Mouse (Mus musculus): ENCODE measurements around the gene Gm28845. TPM values are rescaled to one million over a fixed set of nuclear protein-coding genes. Genes with fewer than 3 reads are reported as not detected.

Gm28845 gene
- polyA plus RNA-seq, 1 experiment = not detected

GRCm38 (mm10) chr1:65147326-65147725, 28.0 kb upstream of the Gm28845 start:
- Histone ChIP-seq H3K27me3 (ENCODE audit: control insufficient read depth, insufficient read depth, low read length, poor library complexity, severe bottlenecking) (no peaks in the 10 kb centered on the region), H3K36me3 (ENCODE audit: control insufficient read depth, insufficient read depth, low read length, poor library complexity, severe bottlenecking) (no peaks in the 10 kb centered on the region), H3K9me3 (replicated peaks; ENCODE audit: control insufficient read depth, insufficient read depth, low read length, poor library complexity, severe bottlenecking) (peaks cover 8% of the 10 kb centered on the region), H3K27ac (ENCODE audit: insufficient read depth, low read length) (no peak overlapping the region), H3K4me1 (ENCODE audit: control insufficient read depth, insufficient read depth, low read length) (no peaks in the 10 kb centered on the region), H3K4me3 (ENCODE audit: low read depth, low read length) (no peak overlapping the region), H3K9ac (ENCODE audit: low read depth, poor library complexity, severe bottlenecking) (no peak overlapping the region)
- no peak for TF ChIP-seq CTCF (IDR thresholded peaks at IDR 0.05; ENCODE audit: low read depth, low read length)

GRCm38 (mm10) chr1:65146601-65147000, 27.2 kb upstream of the Gm28845 start:
- Histone ChIP-seq H3K4me3 (ENCODE audit: low read depth, low read length) (no peak overlapping the region), H3K27ac (ENCODE audit: insufficient read depth, low read length) (no peak overlapping the region), H3K4me1 (ENCODE audit: control insufficient read depth, insufficient read depth, low read length) (no peaks in the 10 kb centered on the region), H3K9me3 (replicated peaks; ENCODE audit: control insufficient read depth, insufficient read depth, low read length, poor library complexity, severe bottlenecking) (peaks cover 10% of the 10 kb centered on the region), H3K36me3 (ENCODE audit: control insufficient read depth, insufficient read depth, low read length, poor library complexity, severe bottlenecking) (no peaks in the 10 kb centered on the region), H3K9ac (ENCODE audit: low read depth, poor library complexity, severe bottlenecking) (no peak overlapping the region), H3K27me3 (ENCODE audit: control insufficient read depth, insufficient read depth, low read length, poor library complexity, severe bottlenecking) (no peaks in the 10 kb centered on the region)
- no peak for TF ChIP-seq POLR2A (IDR thresholded peaks at IDR 0.05; ENCODE audit: insufficient read depth, low read length)
- TF ChIP-seq EP300 (IDR thresholded peaks at IDR 0.05; ENCODE audit: insufficient read depth, low read depth, low read length) = no peak
- no peak for TF ChIP-seq CTCF (IDR thresholded peaks at IDR 0.05; ENCODE audit: low read depth, low read length)

- no peak overlapping the region for H3K9ac ChIP-seq (ENCODE audit: low read depth, poor library complexity, severe bottlenecking)
- no peak overlapping the region for H3K4me3 ChIP-seq (ENCODE audit: low read depth, low read length)
- H3K36me3 ChIP-seq (ENCODE audit: control insufficient read depth, insufficient read depth, low read length, poor library complexity, severe bottlenecking) = no peaks in the 10 kb centered on the region
- TF ChIP-seq CTCF (IDR thresholded peaks at IDR 0.05; ENCODE audit: low read depth, low read length) (no peak), EP300 (IDR thresholded peaks at IDR 0.05; ENCODE audit: insufficient read depth, low read depth, low read length) (no peak), POLR2A (IDR thresholded peaks at IDR 0.05; ENCODE audit: insufficient read depth, low read length) (no peak)
- H3K4me1 ChIP-seq (ENCODE audit: control insufficient read depth, insufficient read depth, low read length) = no peaks in the 10 kb centered on the region
- no peak overlapping the region for H3K27ac ChIP-seq (ENCODE audit: insufficient read depth, low read length)
- H3K9me3 ChIP-seq (replicated peaks; ENCODE audit: control insufficient read depth, insufficient read depth, low read length, poor library complexity, severe bottlenecking) = peaks cover 10% of the 10 kb centered on the region
- no peaks in the 10 kb centered on the region for H3K27me3 ChIP-seq (ENCODE audit: control insufficient read depth, insufficient read depth, low read length, poor library complexity, severe bottlenecking)
These were observed 25.4 kb upstream of the Gm28845 start for GRCm38 (mm10) chr1:65144783-65145182.

GRCm38 (mm10) chr1:65137560-65137959, 18.2 kb upstream of the Gm28845 start:
- no peak overlapping the region for H3K27ac ChIP-seq (ENCODE audit: insufficient read depth, low read length)
- H3K4me3 ChIP-seq (ENCODE audit: low read depth, low read length) = no peak overlapping the region
- H3K4me1 ChIP-seq (ENCODE audit: control insufficient read depth, insufficient read depth, low read length) = no peaks in the 10 kb centered on the region
- TF ChIP-seq POLR2A (IDR thresholded peaks at IDR 0.05; ENCODE audit: insufficient read depth, low read length) (no peak), EP300 (IDR thresholded peaks at IDR 0.05; ENCODE audit: insufficient read depth, low read depth, low read length) (no peak), CTCF (IDR thresholded peaks at IDR 0.05; ENCODE audit: low read depth, low read length) (no peak)
- H3K27me3 ChIP-seq (ENCODE audit: control insufficient read depth, insufficient read depth, low read length, poor library complexity, severe bottlenecking) = peaks cover 1% of the 10 kb centered on the region; the same call in 1 of the 2 replicates
- peaks cover 3% of the 10 kb centered on the region for H3K9me3 ChIP-seq (replicated peaks; ENCODE audit: control insufficient read depth, insufficient read depth, low read length, poor library complexity, severe bottlenecking)
- H3K36me3 ChIP-seq (ENCODE audit: control insufficient read depth, insufficient read depth, low read length, poor library complexity, severe bottlenecking) = no peaks in the 10 kb centered on the region
- no peak overlapping the region for H3K9ac ChIP-seq (ENCODE audit: low read depth, poor library complexity, severe bottlenecking)

GRCm38 (mm10) chr1:65132833-65133232, 13.5 kb upstream of the Gm28845 start:
- H3K9ac ChIP-seq (ENCODE audit: low read depth, poor library complexity, severe bottlenecking) = no peak overlapping the region
- H3K9me3 ChIP-seq (replicated peaks; ENCODE audit: control insufficient read depth, insufficient read depth, low read length, poor library complexity, severe bottlenecking) = peaks cover 6% of the 10 kb centered on the region
- no peaks in the 10 kb centered on the region for H3K4me1 ChIP-seq (ENCODE audit: control insufficient read depth, insufficient read depth, low read length)
- H3K27ac ChIP-seq (ENCODE audit: insufficient read depth, low read length) = no peak overlapping the region
- no peak overlapping the region for H3K4me3 ChIP-seq (ENCODE audit: low read depth, low read length)
- TF ChIP-seq EP300 (IDR thresholded peaks at IDR 0.05; ENCODE audit: insufficient read depth, low read depth, low read length) (no peak), POLR2A (IDR thresholded peaks at IDR 0.05; ENCODE audit: insufficient read depth, low read length) (no peak), CTCF (IDR thresholded peaks at IDR 0.05; ENCODE audit: low read depth, low read length) (no peak)
- peaks cover 1% of the 10 kb centered on the region; the same call in 1 of the 2 replicates for H3K27me3 ChIP-seq (ENCODE audit: control insufficient read depth, insufficient read depth, low read length, poor library complexity, severe bottlenecking)
- no peaks in the 10 kb centered on the region for H3K36me3 ChIP-seq (ENCODE audit: control insufficient read depth, insufficient read depth, low read length, poor library complexity, severe bottlenecking)

GRCm38 (mm10) chr1:65131671-65132070, 12.3 kb upstream of the Gm28845 start:
- H3K27ac ChIP-seq (ENCODE audit: insufficient read depth, low read length) = no peak overlapping the region
- no peaks in the 10 kb centered on the region for H3K36me3 ChIP-seq (ENCODE audit: control insufficient read depth, insufficient read depth, low read length, poor library complexity, severe bottlenecking)
- H3K4me1 ChIP-seq (ENCODE audit: control insufficient read depth, insufficient read depth, low read length) = no peaks in the 10 kb centered on the region
- peaks cover 6% of the 10 kb centered on the region for H3K9me3 ChIP-seq (replicated peaks; ENCODE audit: control insufficient read depth, insufficient read depth, low read length, poor library complexity, severe bottlenecking)
- TF ChIP-seq CTCF (IDR thresholded peaks at IDR 0.05; ENCODE audit: low read depth, low read length) (no peak), POLR2A (IDR thresholded peaks at IDR 0.05; ENCODE audit: insufficient read depth, low read length) (no peak), EP300 (IDR thresholded peaks at IDR 0.05; ENCODE audit: insufficient read depth, low read depth, low read length) (no peak)
- no peak overlapping the region for H3K9ac ChIP-seq (ENCODE audit: low read depth, poor library complexity, severe bottlenecking)
- H3K4me3 ChIP-seq (ENCODE audit: low read depth, low read length) = no peak overlapping the region
- peaks cover 1% of the 10 kb centered on the region; the same call in 1 of the 2 replicates for H3K27me3 ChIP-seq (ENCODE audit: control insufficient read depth, insufficient read depth, low read length, poor library complexity, severe bottlenecking)
